Mouse (Mus musculus) hindbrain, embryonic 15.5 days (tissue): ENCODE results near the gene Pcnt. TPM values are rescaled to one million over a fixed set of nuclear protein-coding genes. Genes with fewer than 3 reads are reported as not detected.

Source experiments
- ATAC-seq: fragments of 200-750 bp; cut with Nextera tagmentation; 2 replicates; pipeline ENCODE4 v1.8.0; 2017; ENCODE audit warnings: low read depth, moderate number of reproducible peaks, moderate TSS enrichment; ENCODE audit not compliant: low FRiP score
- H3K27ac ChIP-seq: fragments of 300-500 bp; sonication (generic); replicated peaks from 2 replicates; pipeline ENCODE4 v1.5.1; 2015; ENCODE audit warnings: mild to moderate bottlenecking, inconsistent platforms
- H3K27me3 ChIP-seq: fragments of 300-500 bp; sonication (generic); 2 replicates; pipeline ENCODE4 v1.6.1; 2015; ENCODE audit warnings: control low read depth, inconsistent platforms
- H3K36me3 ChIP-seq: fragments of 300-500 bp; sonication (generic); 2 replicates; pipeline ENCODE4 v1.6.1; 2015; ENCODE audit warnings: control low read depth, inconsistent platforms
- H3K4me1 ChIP-seq: fragments of 300-500 bp; sonication (generic); replicated peaks from 2 replicates; pipeline ENCODE4 v1.6.1; 2015; ENCODE audit warnings: control low read depth, inconsistent platforms
- H3K4me2 ChIP-seq: fragments of 300-500 bp; sonication (generic); 2 replicates; pipeline ENCODE4 v1.6.1; 2015; ENCODE audit warnings: moderate library complexity, mild to moderate bottlenecking, inconsistent platforms
- H3K4me3 ChIP-seq: fragments of 300-500 bp; sonication (generic); 2 replicates; pipeline ENCODE4 v1.5.1; 2015; ENCODE audit warnings: mild to moderate bottlenecking, inconsistent platforms
- H3K9ac ChIP-seq: fragments of 300-500 bp; sonication (generic); 2 replicates; pipeline ENCODE4 v1.6.1; 2015; ENCODE audit warnings: inconsistent platforms
- H3K9me3 ChIP-seq: fragments of 300-500 bp; sonication (generic); 2 replicates; pipeline ENCODE4 v1.6.1; 2016; ENCODE audit warnings: control low read depth, inconsistent platforms
- WGBS: fragments of 180-500 bp; shearing (Covaris S2); methylation state at CpG from one replicate; pipeline ENCODE4 v1.1.7; 2015; 5-methylcytosine and 5-hydroxymethylcytosine counted together
- polyA plus RNA-seq: library from polyadenylated mRNA; unstranded; fragments of >200 nt; fragmentation: Nextera tagmentation; extraction: Ambion mirVana; gene quantifications from 2 replicates; pipeline ENCODE4 v1.2.1, GENCODE M21; 2015

Gene Pcnt
- polyA plus RNA-seq, 1 experiment from 2014 or later, result 7.0 TPM

DNA sequence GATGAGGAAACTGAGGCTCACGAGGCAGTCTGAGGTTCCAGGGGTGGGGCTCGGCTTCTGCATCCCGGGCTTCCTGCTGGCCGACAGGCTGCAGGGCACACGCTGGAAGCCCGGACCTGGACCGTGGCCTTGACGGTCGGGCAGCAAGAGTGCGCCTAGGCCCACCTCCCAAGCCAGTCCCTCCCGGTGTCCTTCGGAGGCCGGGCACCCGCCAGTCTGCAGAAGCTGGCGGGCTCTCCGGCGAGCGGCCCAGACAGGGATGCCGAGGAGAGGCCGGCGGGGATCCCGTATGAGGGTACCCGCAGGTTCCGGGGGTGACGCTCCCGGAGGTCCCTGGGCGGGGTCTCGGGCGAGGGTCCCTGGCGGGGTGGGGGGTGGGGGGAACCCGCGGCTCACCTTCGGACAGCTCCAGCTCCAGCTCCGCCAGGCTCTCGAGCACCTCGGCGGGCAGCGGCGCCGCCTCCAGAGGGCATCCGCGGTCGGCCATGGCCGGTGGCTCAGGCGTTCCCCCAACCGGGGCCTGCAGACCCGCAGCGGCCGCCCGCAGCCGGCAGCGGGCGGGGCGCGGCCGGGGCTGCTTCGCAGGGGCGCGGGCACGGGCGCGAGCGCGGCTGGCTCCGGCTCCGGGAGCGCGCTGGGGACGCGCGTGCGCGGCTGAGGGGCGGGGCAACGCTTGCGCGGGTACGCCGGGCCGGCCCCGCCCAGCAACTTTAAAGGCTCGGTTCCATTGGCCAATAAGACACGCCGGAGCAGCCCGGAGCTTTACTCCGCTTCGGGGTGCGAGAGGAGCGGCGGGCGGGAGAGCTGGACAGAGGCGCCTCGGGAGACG, 97.7 kb downstream of the Pcnt start, which contains the start of gene Dip2a:
TSS of gene Dip2a (minus strand) at position 581 of the 829 bp plus-strand sequence.
- peak; percentile 94 for ATAC-seq

DNA sequence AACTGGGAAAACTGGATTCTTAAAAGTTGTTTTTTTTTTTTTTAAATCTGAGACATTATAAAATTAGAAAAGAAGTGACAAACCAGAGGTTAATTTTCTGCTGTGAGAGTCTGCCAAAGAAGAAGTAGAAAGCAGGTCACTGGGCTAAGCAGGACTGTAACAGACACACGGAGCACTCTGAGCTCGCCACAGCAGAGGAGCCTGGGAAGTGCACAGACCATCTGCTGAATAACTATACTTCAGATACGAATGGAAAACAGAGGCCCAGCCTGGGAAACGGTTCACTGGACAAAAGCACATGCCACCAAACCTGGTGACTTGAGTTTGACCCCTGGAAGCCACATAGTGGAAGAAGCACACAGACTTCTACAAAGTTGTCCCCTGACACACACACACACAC, 108.2 kb downstream of the Pcnt start:
- Histone ChIP-seq H3K27me3 (no peaks in the 10 kb centered on the region), H3K4me3 (no peak overlapping the region), H3K4me2 (no peak overlapping the region), H3K36me3 (no peaks in the 10 kb centered on the region), H3K4me1 (no peaks in the 10 kb centered on the region), H3K9ac (no peak overlapping the region), H3K27ac (no peak overlapping the region), H3K9me3 (no peaks in the 10 kb centered on the region)
- ATAC-seq, result no peak
- 24% methylated on average over 4 of the region's 4 CpGs for WGBS

More for the DNA sequence above, 97.7 kb downstream of the Pcnt start, which contains the start of gene Dip2a:
- Histone ChIP-seq H3K27ac (peak within 1 kb of the TSS; percentile 87), H3K9ac (peak within 1 kb of the TSS; percentile 82), H3K36me3 (no peaks in the 10 kb centered on the region), H3K9me3 (no peaks in the 10 kb centered on the region), H3K4me1 (peaks cover 26% of the 10 kb centered on the region), H3K27me3 (no peaks in the 10 kb centered on the region), H3K4me2 (peak within 1 kb of the TSS; percentile 84), H3K4me3 (peak within 1 kb of the TSS; percentile 77)
- WGBS, result under 1% methylated on average over 90 of the region's 94 CpGs

DNA sequence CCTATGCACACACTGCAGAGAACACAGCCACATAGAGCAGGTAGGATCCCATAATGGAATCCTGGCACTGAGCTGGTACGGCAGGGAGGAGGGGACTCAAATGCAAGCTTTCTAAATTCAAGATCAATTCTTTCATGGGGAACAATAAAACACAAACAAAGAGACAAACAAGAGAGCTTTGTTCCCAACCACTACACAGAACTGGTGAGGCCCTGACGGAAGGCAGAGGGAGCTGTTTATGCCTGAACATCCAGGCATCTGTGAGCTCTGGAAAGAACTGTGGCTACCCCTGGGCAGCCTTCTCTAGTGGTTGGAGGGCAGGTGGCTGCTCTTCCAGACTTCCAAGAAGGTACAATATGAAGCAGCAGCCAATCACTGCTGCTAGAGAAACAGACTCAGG, 110.5 kb downstream of the Pcnt start:
- Histone ChIP-seq H3K27ac (no peak overlapping the region), H3K9me3 (no peaks in the 10 kb centered on the region), H3K9ac (no peak overlapping the region), H3K4me1 (no peaks in the 10 kb centered on the region), H3K4me3 (no peak overlapping the region), H3K27me3 (no peaks in the 10 kb centered on the region), H3K4me2 (no peak overlapping the region), H3K36me3 (no peaks in the 10 kb centered on the region)
- no peak for ATAC-seq
- 48% methylated on average over 2 of the region's 2 CpGs for WGBS

DNA sequence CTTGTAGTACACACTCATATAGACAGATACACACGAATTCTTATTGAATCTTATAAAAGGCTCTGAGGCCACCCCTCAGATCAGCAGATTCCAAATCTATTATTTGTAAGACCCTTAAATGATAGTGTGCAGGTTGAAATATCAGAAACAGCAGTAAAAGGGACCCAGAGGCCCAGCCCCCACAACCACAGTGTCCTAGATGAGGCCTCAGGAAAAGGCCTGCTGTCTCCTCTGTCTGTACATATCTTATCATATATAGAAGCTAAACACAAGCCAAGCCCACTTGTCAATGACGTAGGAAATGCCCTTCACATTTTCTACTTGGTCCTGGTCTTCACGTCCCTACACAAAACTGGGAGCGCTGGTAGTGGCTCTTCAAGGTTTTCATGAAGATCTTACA, 113.5 kb downstream of the Pcnt start:
- 86% methylated on average over 4 of the region's 4 CpGs for WGBS
- H3K9me3 ChIP-seq, result no peaks in the 10 kb centered on the region

DNA sequence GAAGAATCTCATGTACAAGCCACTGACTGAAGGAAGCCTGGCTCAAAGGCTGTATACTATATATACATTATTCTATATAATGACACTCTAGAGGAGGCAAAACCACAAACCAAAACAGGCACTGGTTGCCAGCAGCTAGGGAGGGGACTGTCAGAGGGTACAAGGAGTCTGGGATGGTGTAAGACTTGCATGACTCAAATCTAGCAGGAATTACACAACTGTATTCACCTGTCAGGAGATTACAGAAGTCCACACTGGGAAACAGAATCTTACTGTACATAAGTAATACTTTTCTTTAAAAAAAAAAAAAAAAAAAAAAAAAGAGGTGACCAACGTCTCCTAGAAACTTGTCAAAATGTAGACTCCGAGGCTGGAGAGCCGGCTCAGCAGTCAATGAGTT, 114.0 kb downstream of the Pcnt start:
- no peak overlapping the region for H3K4me2 ChIP-seq
- 90% methylated on average over 3 of the region's 3 CpGs for WGBS
- no peak overlapping the region for H3K9ac ChIP-seq
- no peaks in the 10 kb centered on the region for H3K27me3 ChIP-seq
- H3K4me1 ChIP-seq, result no peaks in the 10 kb centered on the region
- H3K4me3 ChIP-seq, result no peak overlapping the region
- H3K27ac ChIP-seq, result no peak overlapping the region
- no peaks in the 10 kb centered on the region for H3K9me3 ChIP-seq
- ATAC-seq, result no peak
- 0 out of 2 replicates have a peak, but pooled peaks cover 4% of the 10 kb centered on the region for H3K36me3 ChIP-seq

More for the DNA sequence above, 113.5 kb downstream of the Pcnt start:
- Histone ChIP-seq H3K27me3 (no peaks in the 10 kb centered on the region), H3K9ac (no peak overlapping the region), H3K27ac (no peak overlapping the region), H3K4me2 (no peak overlapping the region), H3K4me1 (no peaks in the 10 kb centered on the region), H3K4me3 (no peak overlapping the region), H3K36me3 (0 out of 2 replicates have a peak, but pooled peaks cover 4% of the 10 kb centered on the region)
- no peak for ATAC-seq

DNA sequence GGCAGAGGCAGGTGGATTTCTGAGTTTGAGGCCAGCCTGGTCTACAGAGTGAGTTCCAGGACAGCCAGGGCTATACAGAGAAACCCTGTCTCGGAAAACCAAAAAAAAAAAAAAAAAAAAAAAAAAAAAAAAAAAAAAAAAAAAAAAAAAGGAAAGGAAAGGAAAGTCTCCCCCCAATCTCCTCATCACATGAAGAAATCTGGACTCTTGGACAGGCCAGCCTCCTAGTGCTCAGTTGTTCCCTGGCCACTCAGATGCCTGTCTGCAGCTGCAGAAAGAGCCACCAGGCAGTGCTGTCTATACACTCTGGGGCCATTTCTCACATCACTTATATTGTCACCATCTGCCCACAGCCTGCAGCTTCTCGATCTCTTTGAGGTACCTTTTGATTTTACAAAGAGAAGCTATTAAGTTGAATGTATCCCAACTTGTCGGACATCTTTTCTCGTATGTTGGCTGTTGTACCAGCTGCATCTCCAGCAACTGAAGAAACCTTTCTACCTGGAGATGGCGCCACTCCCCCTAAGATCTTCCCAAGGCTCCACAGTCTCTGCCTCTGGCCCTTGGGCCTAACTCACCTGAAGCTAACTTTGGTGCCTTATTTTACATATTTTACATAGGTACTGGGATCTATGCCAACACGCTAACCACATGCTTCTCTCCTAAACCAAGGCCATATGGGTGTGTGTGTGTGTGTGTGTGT, 116.1 kb downstream of the Pcnt start:
- Histone ChIP-seq H3K9ac (no peak overlapping the region), H3K4me2 (no peak overlapping the region), H3K27me3 (no peaks in the 10 kb centered on the region), H3K36me3 (0 out of 2 replicates have a peak, but pooled peaks cover 4% of the 10 kb centered on the region), H3K9me3 (no peaks in the 10 kb centered on the region), H3K4me3 (no peak overlapping the region), H3K27ac (no peak overlapping the region), H3K4me1 (no peaks in the 10 kb centered on the region)
- WGBS, result 73% methylated on average over 6 of the region's 6 CpGs
- no peak for ATAC-seq

DNA sequence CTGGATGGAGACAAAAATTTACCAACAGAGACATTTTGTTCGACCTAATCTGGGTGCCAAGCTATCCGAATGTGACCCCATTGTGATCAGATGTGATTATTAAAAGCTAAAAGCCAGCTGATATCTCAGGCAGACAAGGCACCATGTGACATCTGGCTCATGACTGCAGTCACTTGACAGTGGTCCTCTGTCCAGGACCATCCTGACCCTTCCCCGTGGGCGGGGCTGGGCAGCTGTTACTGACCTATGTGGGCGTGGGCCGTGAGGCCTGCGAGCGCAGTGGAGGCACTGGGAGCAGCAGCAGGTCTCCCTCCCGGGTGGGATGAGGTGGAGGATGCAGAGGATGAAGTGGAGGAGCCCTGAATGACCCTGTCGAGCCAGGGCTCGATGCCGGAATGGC, 125.0 kb downstream of the Pcnt start:
- no peak for ATAC-seq
- Histone ChIP-seq H3K4me2 (no peak overlapping the region), H3K9me3 (no peaks in the 10 kb centered on the region), H3K36me3 (peaks cover 35% of the 10 kb centered on the region), H3K27me3 (no peaks in the 10 kb centered on the region), H3K4me1 (no peaks in the 10 kb centered on the region), H3K27ac (no peak overlapping the region), H3K9ac (no peak overlapping the region), H3K4me3 (no peak overlapping the region)
- 86% methylated on average over 12 of the region's 12 CpGs for WGBS

DNA sequence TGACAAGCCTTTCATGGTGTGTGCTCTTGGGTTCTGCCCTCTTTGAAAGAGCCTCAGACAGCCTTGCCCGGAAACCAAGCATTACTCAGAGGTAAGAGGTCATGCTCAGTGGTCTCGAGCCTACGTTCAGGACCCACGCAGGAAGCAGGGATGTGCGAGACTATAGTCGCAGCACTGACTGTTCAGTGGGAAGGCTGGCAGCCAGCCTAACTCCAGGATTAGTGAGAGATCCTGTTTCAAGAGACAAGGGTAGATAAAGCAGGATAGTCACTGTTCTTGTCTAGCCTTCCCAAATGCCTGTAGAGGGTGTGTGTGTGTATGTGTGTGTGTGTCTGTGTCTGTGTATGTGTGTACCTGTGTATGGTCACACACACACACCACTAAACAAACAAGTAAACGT, 126.4 kb downstream of the Pcnt start:
- no peaks in the 10 kb centered on the region for H3K27me3 ChIP-seq
- H3K4me1 ChIP-seq, result no peaks in the 10 kb centered on the region
- no peak overlapping the region for H3K4me2 ChIP-seq
- no peak overlapping the region for H3K9ac ChIP-seq
- peaks cover 42% of the 10 kb centered on the region for H3K36me3 ChIP-seq
- no peak overlapping the region for H3K27ac ChIP-seq
- 88% methylated on average over 7 of the region's 7 CpGs for WGBS
- no peak overlapping the region for H3K4me3 ChIP-seq
- ATAC-seq, result no peak
- H3K9me3 ChIP-seq, result no peaks in the 10 kb centered on the region

DNA sequence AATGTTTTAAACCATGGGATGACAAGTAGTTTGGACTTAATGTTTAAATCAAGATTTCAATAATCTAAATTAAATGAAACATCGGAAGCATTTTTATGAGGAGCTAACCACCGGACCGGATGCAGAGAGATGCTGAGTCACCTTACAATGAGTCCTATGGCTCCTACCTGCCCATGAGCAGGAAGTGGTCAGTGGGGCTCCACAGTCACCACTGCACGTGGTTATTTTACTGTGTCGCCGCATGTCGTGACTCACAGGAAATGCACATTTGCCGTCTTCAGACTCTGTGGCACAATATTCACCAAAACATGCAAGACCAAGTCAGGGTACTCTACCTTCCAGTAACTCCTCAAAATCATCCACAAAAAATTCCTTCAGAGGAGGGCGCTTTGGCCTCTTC, 135.8 kb downstream of the Pcnt start:
- H3K4me3 ChIP-seq, result no peak overlapping the region
- H3K36me3 ChIP-seq, result peaks cover 57% of the 10 kb centered on the region
- no peak overlapping the region for H3K27ac ChIP-seq
- H3K9ac ChIP-seq, result no peak overlapping the region
- H3K27me3 ChIP-seq, result no peaks in the 10 kb centered on the region
- WGBS, result 92% methylated on average over 9 of the region's 9 CpGs
- H3K4me2 ChIP-seq, result no peak overlapping the region
- H3K9me3 ChIP-seq, result no peaks in the 10 kb centered on the region
- no peak for ATAC-seq
- no peaks in the 10 kb centered on the region for H3K4me1 ChIP-seq

Other genes starting within 250 kb of the Pcnt start
- gene Prmt2, start 204.9 kb downstream of the Pcnt start, polyA plus RNA-seq, result 321 and 338 TPM in 2 replicates
- gene S100b, start 188.9 kb downstream of the Pcnt start, polyA plus RNA-seq, result 4.3 and 5.9 TPM in 2 replicates
- gene Dip2a, start 97.5 kb downstream of the Pcnt start, polyA plus RNA-seq, result 18.9 and 19.8 TPM in 2 replicates
- gene AC141477.1, start 2.3 kb downstream of the Pcnt start, polyA plus RNA-seq, result not detected in 2 replicates
- gene 2610028H24Rik, start 6.3 kb upstream of the Pcnt start, polyA plus RNA-seq, result not detected in 2 replicates
- gene Mcm3ap, start 26.1 kb upstream of the Pcnt start, polyA plus RNA-seq, result 54.8 and 61.9 TPM in 2 replicates
- gene Ybey, start 26.3 kb upstream of the Pcnt start, polyA plus RNA-seq, result 5.9 and 6.1 TPM in 2 replicates
- 37.0 and 39.8 TPM in 2 replicates for gene Lss, start 88.8 kb upstream of the Pcnt start, polyA plus RNA-seq
- 0.14 TPM in 1 of 2 replicates, not detected in the other for gene Spatc1l, start 119.5 kb upstream of the Pcnt start, polyA plus RNA-seq
- not detected in 2 replicates for gene Ftcd, start 132.9 kb upstream of the Pcnt start, polyA plus RNA-seq
- 21.6 and 26.9 TPM in 2 replicates for gene Col6a2, start 180.8 kb upstream of the Pcnt start, polyA plus RNA-seq